Mouse (Mus musculus) erythroblast, embryonic 14.5 days (primary cell): ENCODE measurements around the gene Klf12. TPM values are rescaled to one million over a fixed set of nuclear protein-coding genes. Genes with fewer than 3 reads are reported as not detected.

Source experiments
- H3K27me3 ChIP-seq: 2 replicates; pipeline ENCODE4 v1.6.1; 2012; ENCODE audit warnings: inconsistent platforms; ENCODE audit not compliant: control insufficient read depth
- H3K36me3 ChIP-seq: 2 replicates; pipeline ENCODE4 v1.6.1; 2012; ENCODE audit warnings: mild to moderate bottlenecking, inconsistent platforms; ENCODE audit not compliant: control insufficient read depth
- H3K4me1 ChIP-seq: 2 replicates; pipeline ENCODE4 v1.6.1; 2012; ENCODE audit warnings: inconsistent platforms; ENCODE audit not compliant: control insufficient read depth
- H3K4me3 ChIP-seq: replicated peaks from 2 replicates; pipeline ENCODE3; 2012; ENCODE audit warnings: moderate library complexity, mild to moderate bottlenecking, inconsistent platforms
- H3K9me3 ChIP-seq: 2 replicates; pipeline ENCODE4 v1.6.1; 2012; ENCODE audit warnings: low read length, inconsistent platforms, mixed read lengths; ENCODE audit not compliant: control insufficient read depth
- GATA1 ChIP-seq: IDR thresholded peaks from 2 replicates; pipeline ENCODE4 v1.6.1; 2012; ENCODE audit warnings: low read length, inconsistent platforms, mixed read lengths
- TAL1 ChIP-seq: IDR thresholded peaks from 3 replicates; pipeline ENCODE4 v1.6.1; 2012; ENCODE audit warnings: low read length, inconsistent platforms, mixed read lengths
- polyA plus RNA-seq: library from polyadenylated mRNA; stranded (reverse); fragments of >175 nt; gene quantifications from 2 replicates; pipeline ENCODE4 v1.2.3, GENCODE M21; 2012

The Klf12 gene
- polyA plus RNA-seq, 1 experiment, result not detected

- no peaks in the 10 kb centered on the region for H3K27me3 ChIP-seq
- TF ChIP-seq GATA1 (no peak), TAL1 (no peak)
- peaks cover 16% of the 10 kb centered on the region for H3K9me3 ChIP-seq
- no peak overlapping the region for H3K4me3 ChIP-seq
- H3K4me1 ChIP-seq, result no peaks in the 10 kb centered on the region
- no peaks in the 10 kb centered on the region for H3K36me3 ChIP-seq
These were observed 87.3 kb downstream of the Klf12 start for GRCm38 (mm10) chr14:100197199-100197598.

GRCm38 (mm10) chr14:100189490-100190197 is 94.8 kb downstream of the Klf12 start:
- H3K4me1 ChIP-seq, result no peaks in the 10 kb centered on the region
- H3K36me3 ChIP-seq, result no peaks in the 10 kb centered on the region
- H3K4me3 ChIP-seq, result no peak overlapping the region
- no peaks in the 10 kb centered on the region for H3K9me3 ChIP-seq
- no peaks in the 10 kb centered on the region for H3K27me3 ChIP-seq
- TF ChIP-seq TAL1, result no peak
- no peak for TF ChIP-seq GATA1

GRCm38 (mm10) chr14:100187372-100187771 is 97.1 kb downstream of the Klf12 start:
- H3K4me3 ChIP-seq, result no peak overlapping the region
- H3K9me3 ChIP-seq, result no peaks in the 10 kb centered on the region

GRCm38 (mm10) chr14:100177796-100178195 is 106.7 kb downstream of the Klf12 start:
- TF ChIP-seq GATA1, result no peak
- TF ChIP-seq TAL1, result no peak
- no peaks in the 10 kb centered on the region for H3K36me3 ChIP-seq
- no peaks in the 10 kb centered on the region for H3K27me3 ChIP-seq
- H3K9me3 ChIP-seq, result no peaks in the 10 kb centered on the region
- H3K4me3 ChIP-seq, result no peak overlapping the region
- no peaks in the 10 kb centered on the region for H3K4me1 ChIP-seq

More at GRCm38 (mm10) chr14:100187372-100187771, 97.1 kb downstream of the Klf12 start:
- Histone ChIP-seq H3K36me3 (no peaks in the 10 kb centered on the region), H3K27me3 (no peaks in the 10 kb centered on the region), H3K4me1 (no peaks in the 10 kb centered on the region)
- no peak for TF ChIP-seq GATA1
- TF ChIP-seq TAL1, result no peak

DNA sequence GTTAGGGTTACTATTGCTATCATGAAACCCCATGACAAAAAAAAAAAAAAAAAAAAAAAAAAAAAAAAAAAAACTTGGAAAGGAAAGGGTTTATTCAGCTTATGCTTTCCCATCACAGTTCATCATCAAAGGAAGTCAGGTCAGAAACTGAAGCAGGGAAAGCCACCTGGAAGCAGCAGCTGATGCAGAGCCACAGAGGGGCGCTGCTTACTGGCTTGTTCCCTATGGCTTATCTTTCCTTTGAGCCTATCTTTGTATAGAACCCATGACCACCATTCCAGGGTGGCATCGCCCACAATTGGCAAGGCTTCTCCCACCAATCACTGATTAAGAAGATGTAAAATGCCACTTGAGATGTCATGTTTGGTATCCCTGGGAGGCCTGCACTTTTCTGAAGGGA is 119.4 kb downstream of the Klf12 start:
- H3K4me3 ChIP-seq, result no peak overlapping the region
- no peak for TF ChIP-seq TAL1
- no peak for TF ChIP-seq GATA1
- H3K36me3 ChIP-seq, result no peaks in the 10 kb centered on the region
- H3K27me3 ChIP-seq, result no peaks in the 10 kb centered on the region
- no peaks in the 10 kb centered on the region for H3K9me3 ChIP-seq
- H3K4me1 ChIP-seq, result no peaks in the 10 kb centered on the region

DNA sequence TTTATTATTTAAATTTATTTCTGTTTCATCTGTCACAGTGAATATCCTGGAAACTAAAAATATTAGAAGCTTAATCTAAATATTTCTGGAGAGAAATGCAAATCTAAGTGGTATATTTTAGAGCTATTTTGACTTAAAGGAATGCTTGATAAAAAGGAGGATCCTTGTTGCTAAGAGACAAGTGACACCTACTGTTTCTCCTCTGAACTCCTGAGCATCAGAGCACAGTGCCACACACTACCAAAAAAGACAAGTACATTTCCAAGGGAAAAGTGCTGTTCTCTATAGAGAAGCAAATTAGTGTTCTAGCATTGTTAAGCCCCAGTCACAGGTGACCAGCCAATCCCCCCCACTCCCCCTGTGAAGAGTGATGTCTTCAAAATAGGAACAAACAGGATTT is 127.8 kb downstream of the Klf12 start:
- no peaks in the 10 kb centered on the region for H3K27me3 ChIP-seq
- no peaks in the 10 kb centered on the region for H3K36me3 ChIP-seq
- no peaks in the 10 kb centered on the region for H3K9me3 ChIP-seq
- TF ChIP-seq GATA1 (no peak), TAL1 (no peak)
- no peak overlapping the region for H3K4me3 ChIP-seq
- no peaks in the 10 kb centered on the region for H3K4me1 ChIP-seq

DNA sequence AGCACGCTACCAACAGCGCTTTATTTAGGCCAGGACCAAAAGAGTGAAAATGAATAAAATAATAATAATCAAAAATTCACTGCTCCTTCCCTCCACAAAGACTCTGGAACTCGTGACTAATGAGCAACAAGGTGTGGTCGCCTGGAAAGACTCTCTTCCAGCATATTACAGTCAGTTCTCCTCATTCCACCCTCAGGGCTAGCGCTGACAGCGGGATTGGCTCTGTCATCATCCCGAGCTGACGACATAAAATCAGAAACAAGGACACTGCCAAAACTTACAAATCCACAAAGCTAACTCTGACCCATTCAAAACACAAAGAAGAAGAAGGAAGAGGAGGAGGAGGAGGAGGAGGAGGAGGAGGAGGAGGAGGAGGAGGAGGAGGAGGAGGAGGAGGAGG is 136.8 kb downstream of the Klf12 start:
- Histone ChIP-seq H3K4me3 (no peak overlapping the region), H3K9me3 (peaks cover 7% of the 10 kb centered on the region; the same call in 1 of the 2 replicates), H3K4me1 (no peaks in the 10 kb centered on the region), H3K36me3 (no peaks in the 10 kb centered on the region; the same call in 1 of the 2 replicates), H3K27me3 (no peaks in the 10 kb centered on the region)
- no peak for TF ChIP-seq GATA1
- no peak for TF ChIP-seq TAL1

DNA sequence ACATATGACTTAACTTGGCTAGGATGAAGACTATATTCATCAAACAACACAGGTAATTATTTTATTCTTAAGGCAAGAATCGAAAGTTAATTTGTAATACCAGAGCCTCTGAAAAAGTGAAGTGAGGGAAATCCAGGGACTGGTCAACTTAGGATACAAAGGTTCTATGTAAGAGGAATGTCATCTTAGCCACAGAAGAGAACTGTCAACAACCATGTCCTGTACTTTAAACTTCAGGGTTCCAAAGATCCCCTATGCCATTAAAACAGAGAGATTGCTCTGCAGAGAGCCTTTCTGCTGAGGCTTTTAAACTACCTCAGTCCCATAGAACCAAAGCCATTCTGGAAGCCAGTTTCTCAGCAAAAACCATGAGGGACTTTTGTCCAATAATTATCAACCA is 144.1 kb downstream of the Klf12 start:
- H3K4me3 ChIP-seq, result no peak overlapping the region
- H3K4me1 ChIP-seq, result no peaks in the 10 kb centered on the region
- H3K27me3 ChIP-seq, result no peaks in the 10 kb centered on the region
- H3K9me3 ChIP-seq, result peaks cover 11% of the 10 kb centered on the region
- H3K36me3 ChIP-seq, result no peaks in the 10 kb centered on the region; the same call in 1 of the 2 replicates
- TF ChIP-seq TAL1 (no peak), GATA1 (no peak)

- Histone ChIP-seq H3K4me3 (no peak overlapping the region), H3K9me3 (peaks cover 6% of the 10 kb centered on the region), H3K4me1 (no peaks in the 10 kb centered on the region), H3K36me3 (no peaks in the 10 kb centered on the region), H3K27me3 (no peaks in the 10 kb centered on the region)
- no peak for TF ChIP-seq GATA1
- no peak for TF ChIP-seq TAL1
These were observed 150.2 kb downstream of the Klf12 start for GRCm38 (mm10) chr14:100134304-100134703.

DNA sequence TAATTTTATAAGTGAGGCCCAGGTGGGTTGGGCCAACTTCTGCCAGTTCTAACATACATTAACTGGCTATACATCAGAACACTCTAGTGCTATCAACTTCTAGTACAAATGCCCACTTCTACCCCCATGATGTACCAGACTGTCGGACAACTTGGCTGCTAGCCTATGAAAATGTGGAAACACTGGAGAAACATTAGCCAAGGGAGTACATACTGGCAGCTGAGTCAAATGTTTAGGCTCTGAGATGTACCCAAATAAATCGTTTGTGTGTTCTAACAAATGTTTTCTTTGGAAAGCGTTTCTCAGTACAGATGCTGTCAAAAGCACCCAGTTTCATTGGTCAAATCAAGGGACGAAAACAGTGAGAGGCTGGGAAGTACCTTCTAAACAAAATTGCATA is 152.0 kb downstream of the Klf12 start:
- Histone ChIP-seq H3K4me1 (no peaks in the 10 kb centered on the region), H3K27me3 (no peaks in the 10 kb centered on the region), H3K4me3 (no peak overlapping the region), H3K36me3 (no peaks in the 10 kb centered on the region), H3K9me3 (peaks cover 5% of the 10 kb centered on the region)
- TF ChIP-seq GATA1 (no peak), TAL1 (no peak)
